Mouse (Mus musculus): ENCODE results near the gene Gm11564. TPM values are rescaled to one million over a fixed set of nuclear protein-coding genes. Genes with fewer than 3 reads are reported as not detected.
"Not testable (repeated sequence)": the region's sequence is repeated elsewhere in the genome, so short reads cannot be mapped to it uniquely, and the experiment has no call there.

Gene Gm11564
- polyA plus RNA-seq (2015; fragmentation: Nextera tagmentation; extraction: Ambion mirVana) = not detected in 2 replicates

- not testable (repeated sequence) for H3K4me3 ChIP-seq (ENCODE audit: low read length); H3K27ac ChIP-seq (ENCODE audit: low read depth, low read length); H3K4me2 ChIP-seq (ENCODE audit: low read length); ATAC-seq; H3K4me1 ChIP-seq (ENCODE audit: control insufficient read depth, insufficient read depth, low read depth, low read length); H3K9ac ChIP-seq (ENCODE audit: low read depth, low read length); H3K36me3 ChIP-seq (ENCODE audit: control insufficient read depth, insufficient read depth, low read length); H3K9me3 ChIP-seq (ENCODE audit: control insufficient read depth, low read length); H3K27me3 ChIP-seq (replicated peaks; ENCODE audit: control insufficient read depth, insufficient read depth, low read length)
- WGBS = 90% methylated on average over 2 of the region's 2 CpGs
Measured at GRCm38 (mm10) chr11:99815566-99815965, at the start of gene Gm11564. Gene Gm11564, minus strand, starts transcription at chr11:99815666.

DNA sequence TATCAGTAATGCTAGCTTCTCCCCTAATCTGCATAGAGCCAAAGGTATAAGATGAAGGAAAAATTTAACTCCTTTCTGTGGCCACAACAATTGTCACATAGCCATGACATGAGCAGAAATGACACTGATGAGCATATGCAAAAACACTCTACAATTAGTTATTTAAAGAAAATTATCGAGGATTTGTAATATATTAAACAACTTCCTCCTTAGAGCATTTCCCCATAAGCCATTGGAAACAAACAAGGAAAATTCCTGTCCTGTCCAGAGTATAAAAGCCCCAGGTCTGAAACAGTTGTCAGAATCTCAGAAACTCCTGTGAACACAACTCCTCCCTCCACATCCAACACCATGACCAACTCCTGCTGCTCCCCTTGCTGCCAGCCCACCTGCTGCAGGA, 48.7 kb upstream of the Gm11564 start, which contains the start of gene Gm11559:
TSS of gene Gm11559 (plus strand) at position 301 of the 400 bp plus-strand sequence.
- 78% methylated on average over 1 of the region's 1 CpGs for WGBS
- ATAC-seq; H3K9me3 ChIP-seq (ENCODE audit: control insufficient read depth, low read length); H3K36me3 ChIP-seq (ENCODE audit: control insufficient read depth, insufficient read depth, low read length); H3K27me3 ChIP-seq (replicated peaks; ENCODE audit: control insufficient read depth, insufficient read depth, low read length); H3K9ac ChIP-seq (ENCODE audit: low read depth, low read length); H3K4me2 ChIP-seq (ENCODE audit: low read length); H3K4me1 ChIP-seq (ENCODE audit: control insufficient read depth, insufficient read depth, low read depth, low read length); H3K4me3 ChIP-seq (ENCODE audit: low read length); H3K27ac ChIP-seq (ENCODE audit: low read depth, low read length): not testable (repeated sequence)

DNA sequence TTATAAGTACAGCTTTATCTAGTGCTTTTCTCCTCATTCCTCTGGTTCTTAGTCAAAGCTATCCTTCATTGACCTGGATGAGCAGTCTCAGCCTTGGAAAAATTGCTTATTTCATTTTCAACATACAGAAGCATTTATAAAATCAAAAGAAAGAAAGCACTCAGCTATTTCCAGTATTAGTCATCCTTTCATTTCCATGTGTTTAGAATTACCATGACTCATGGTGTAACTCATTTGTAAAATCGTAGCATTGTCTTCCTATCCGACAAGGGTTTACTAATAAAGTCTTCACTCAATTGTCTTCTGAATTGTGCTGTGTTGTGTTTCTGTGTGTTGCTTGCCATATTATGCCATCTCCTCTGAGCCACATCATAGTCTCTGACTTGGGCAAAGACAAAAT, 43.3 kb upstream of the Gm11564 start:
- Histone ChIP-seq H3K27ac (ENCODE audit: low read depth, low read length) (no peak overlapping the region), H3K4me3 (ENCODE audit: low read length) (no peak overlapping the region), H3K9ac (ENCODE audit: low read depth, low read length) (no peak overlapping the region), H3K4me1 (ENCODE audit: control insufficient read depth, insufficient read depth, low read depth, low read length) (no peaks in the 10 kb centered on the region), H3K27me3 (replicated peaks; ENCODE audit: control insufficient read depth, insufficient read depth, low read length) (no peaks in the 10 kb centered on the region), H3K4me2 (ENCODE audit: low read length) (no peak overlapping the region), H3K36me3 (ENCODE audit: control insufficient read depth, insufficient read depth, low read length) (no peaks in the 10 kb centered on the region), H3K9me3 (ENCODE audit: control insufficient read depth, low read length) (no peaks in the 10 kb centered on the region)
- WGBS = 77% methylated on average over 2 of the region's 2 CpGs
- ATAC-seq = no peak

DNA sequence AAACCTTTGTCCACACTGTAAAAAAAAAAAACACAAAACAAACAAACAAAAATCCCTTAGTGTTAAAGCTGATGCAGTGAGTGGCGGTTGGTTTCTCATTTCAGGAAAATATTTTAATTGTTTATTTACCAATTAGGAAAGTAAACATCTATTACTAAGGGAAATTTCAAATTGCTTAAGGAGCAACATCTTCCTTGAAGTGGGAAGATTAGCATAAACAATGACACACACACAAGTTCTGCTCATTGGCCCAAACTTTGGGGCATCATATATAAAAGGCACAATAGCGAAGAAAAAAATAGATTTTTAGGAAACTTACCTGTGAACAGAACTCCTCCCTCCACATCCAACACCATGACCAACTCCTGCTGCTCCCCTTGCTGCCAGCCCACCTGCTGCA, 42.2 kb upstream of the Gm11564 start, which contains the start of gene Gm11568:
TSS of gene Gm11568 (plus strand) at position 301 of the 400 bp plus-strand sequence.
- ATAC-seq = no peak
- no peak within 1 kb of the TSS for H3K4me3 ChIP-seq (ENCODE audit: low read length)
- H3K9me3 ChIP-seq (ENCODE audit: control insufficient read depth, low read length) = no peaks in the 10 kb centered on the region
- no peak within 1 kb of the TSS for H3K4me2 ChIP-seq (ENCODE audit: low read length)
- no peaks in the 10 kb centered on the region for H3K36me3 ChIP-seq (ENCODE audit: control insufficient read depth, insufficient read depth, low read length)
- H3K9ac ChIP-seq (ENCODE audit: low read depth, low read length) = no peak within 1 kb of the TSS
- no peaks in the 10 kb centered on the region for H3K4me1 ChIP-seq (ENCODE audit: control insufficient read depth, insufficient read depth, low read depth, low read length)
- H3K27ac ChIP-seq (ENCODE audit: low read depth, low read length) = no peak within 1 kb of the TSS
- 87% methylated on average over 2 of the region's 2 CpGs for WGBS
- H3K27me3 ChIP-seq (replicated peaks; ENCODE audit: control insufficient read depth, insufficient read depth, low read length) = no peaks in the 10 kb centered on the region

- H3K27ac ChIP-seq (ENCODE audit: low read depth, low read length) = no peak overlapping the region
- no peaks in the 10 kb centered on the region for H3K27me3 ChIP-seq (replicated peaks; ENCODE audit: control insufficient read depth, insufficient read depth, low read length)
- H3K4me1 ChIP-seq (ENCODE audit: control insufficient read depth, insufficient read depth, low read depth, low read length) = no peaks in the 10 kb centered on the region
- H3K36me3 ChIP-seq (ENCODE audit: control insufficient read depth, insufficient read depth, low read length) = no peaks in the 10 kb centered on the region
- H3K4me3 ChIP-seq (ENCODE audit: low read length) = no peak overlapping the region
- ATAC-seq = no peak
- no peaks in the 10 kb centered on the region for H3K9me3 ChIP-seq (ENCODE audit: control insufficient read depth, low read length)
- 61% methylated on average over 3 of the region's 3 CpGs for WGBS
- H3K9ac ChIP-seq (ENCODE audit: low read depth, low read length) = no peak overlapping the region
- no peak overlapping the region for H3K4me2 ChIP-seq (ENCODE audit: low read length)
Measured at GRCm38 (mm10) chr11:99854121-99854520, 38.7 kb upstream of the Gm11564 start.

GRCm38 (mm10) chr11:99851508-99851907, 36.0 kb upstream of the Gm11564 start, which contains the start of gene Krtap4-16:
Gene Krtap4-16, minus strand, starts transcription at chr11:99851608.
- no peaks in the 10 kb centered on the region for H3K36me3 ChIP-seq (ENCODE audit: control insufficient read depth, insufficient read depth, low read length)
- no peak within 1 kb of the TSS for H3K4me3 ChIP-seq (ENCODE audit: low read length)
- no peak within 1 kb of the TSS for H3K27ac ChIP-seq (ENCODE audit: low read depth, low read length)
- no peak within 1 kb of the TSS for H3K9ac ChIP-seq (ENCODE audit: low read depth, low read length)
- no peaks in the 10 kb centered on the region for H3K4me1 ChIP-seq (ENCODE audit: control insufficient read depth, insufficient read depth, low read depth, low read length)
- ATAC-seq = no peak
- no peaks in the 10 kb centered on the region for H3K27me3 ChIP-seq (replicated peaks; ENCODE audit: control insufficient read depth, insufficient read depth, low read length)
- no peaks in the 10 kb centered on the region for H3K9me3 ChIP-seq (ENCODE audit: control insufficient read depth, low read length)
- H3K4me2 ChIP-seq (ENCODE audit: low read length) = no peak within 1 kb of the TSS

DNA sequence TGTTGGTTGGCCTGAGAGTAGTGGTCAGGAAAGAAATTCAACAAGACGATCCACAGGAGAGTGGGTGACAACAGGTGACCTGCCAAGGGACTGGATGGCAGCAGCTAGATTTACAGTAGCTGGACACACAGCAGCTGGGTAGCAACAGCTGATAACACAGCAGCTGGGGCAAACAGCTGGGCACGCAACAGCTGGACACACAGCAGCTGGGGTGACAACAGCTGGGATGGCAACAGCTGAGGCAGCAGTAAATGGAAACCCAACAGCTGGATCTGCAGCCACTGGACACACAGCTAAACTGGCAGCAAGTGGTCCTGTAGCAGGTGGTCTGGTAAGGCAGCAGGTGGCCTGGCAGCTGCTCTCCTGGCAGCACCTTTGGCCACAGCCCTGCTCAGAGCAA, 31.3 kb upstream of the Gm11564 start:
- 86% methylated on average over 2 of the region's 2 CpGs for WGBS
- Histone ChIP-seq H3K9ac (ENCODE audit: low read depth, low read length) (no peak overlapping the region), H3K4me1 (ENCODE audit: control insufficient read depth, insufficient read depth, low read depth, low read length) (no peaks in the 10 kb centered on the region), H3K9me3 (ENCODE audit: control insufficient read depth, low read length) (no peaks in the 10 kb centered on the region), H3K4me2 (ENCODE audit: low read length) (no peak overlapping the region), H3K27ac (ENCODE audit: low read depth, low read length) (no peak overlapping the region), H3K4me3 (ENCODE audit: low read length) (no peak overlapping the region), H3K27me3 (replicated peaks; ENCODE audit: control insufficient read depth, insufficient read depth, low read length) (no peaks in the 10 kb centered on the region), H3K36me3 (ENCODE audit: control insufficient read depth, insufficient read depth, low read length) (no peaks in the 10 kb centered on the region)
- ATAC-seq = no peak

- Histone ChIP-seq H3K9me3 (ENCODE audit: control insufficient read depth, low read length) (no peaks in the 10 kb centered on the region), H3K36me3 (ENCODE audit: control insufficient read depth, insufficient read depth, low read length) (no peaks in the 10 kb centered on the region), H3K27me3 (replicated peaks; ENCODE audit: control insufficient read depth, insufficient read depth, low read length) (no peaks in the 10 kb centered on the region), H3K9ac (ENCODE audit: low read depth, low read length) (no peak overlapping the region), H3K4me1 (ENCODE audit: control insufficient read depth, insufficient read depth, low read depth, low read length) (no peaks in the 10 kb centered on the region), H3K27ac (ENCODE audit: low read depth, low read length) (no peak overlapping the region), H3K4me3 (ENCODE audit: low read length) (no peak overlapping the region), H3K4me2 (ENCODE audit: low read length) (no peak overlapping the region)
- WGBS = 71% methylated on average over 1 of the region's 1 CpGs
- no peak for ATAC-seq
Measured at GRCm38 (mm10) chr11:99842185-99842584, 26.7 kb upstream of the Gm11564 start.

GRCm38 (mm10) chr11:99837966-99838365, 22.5 kb upstream of the Gm11564 start, which contains the start of gene 2300003K06Rik:
Gene 2300003K06Rik, minus strand, starts transcription at chr11:99838066.
- H3K4me2 ChIP-seq (ENCODE audit: low read length) = no peak within 1 kb of the TSS
- H3K4me3 ChIP-seq (ENCODE audit: low read length) = no peak within 1 kb of the TSS
- no peak within 1 kb of the TSS for H3K27ac ChIP-seq (ENCODE audit: low read depth, low read length)
- no peak within 1 kb of the TSS for H3K9ac ChIP-seq (ENCODE audit: low read depth, low read length)
- H3K9me3 ChIP-seq (ENCODE audit: control insufficient read depth, low read length) = no peaks in the 10 kb centered on the region
- ATAC-seq = no peak
- no peaks in the 10 kb centered on the region for H3K27me3 ChIP-seq (replicated peaks; ENCODE audit: control insufficient read depth, insufficient read depth, low read length)
- WGBS = 70% methylated on average over 1 of the region's 1 CpGs
- no peaks in the 10 kb centered on the region for H3K36me3 ChIP-seq (ENCODE audit: control insufficient read depth, insufficient read depth, low read length)
- no peaks in the 10 kb centered on the region for H3K4me1 ChIP-seq (ENCODE audit: control insufficient read depth, insufficient read depth, low read depth, low read length)

- not testable (repeated sequence) for ATAC-seq; H3K27ac ChIP-seq (ENCODE audit: low read depth, low read length); H3K9me3 ChIP-seq (ENCODE audit: control insufficient read depth, low read length); H3K4me3 ChIP-seq (ENCODE audit: low read length); H3K4me2 ChIP-seq (ENCODE audit: low read length); H3K36me3 ChIP-seq (ENCODE audit: control insufficient read depth, insufficient read depth, low read length); H3K27me3 ChIP-seq (replicated peaks; ENCODE audit: control insufficient read depth, insufficient read depth, low read length); H3K9ac ChIP-seq (ENCODE audit: low read depth, low read length); H3K4me1 ChIP-seq (ENCODE audit: control insufficient read depth, insufficient read depth, low read depth, low read length)
Measured at GRCm38 (mm10) chr11:99809792-99810191, 5.7 kb downstream of the Gm11564 start, which contains the start of gene Krtap4-13. Gene Krtap4-13, minus strand, starts transcription at chr11:99809892.

Measured in hindbrain, embryonic 16.5 days (tissue).